Mouse (Mus musculus): ENCODE measurements at regions not wholly inside any gene's neighbourhood (a gene's known extent, or its start where the extent isn't known, plus 50 kb on each side); places are given as distances from the start of the nearest gene placed in this dataset.

- no peak for DNase-seq
- intact Hi-C loops (cut with DNase I): no loop called here
These were observed 124.0 kb upstream of the Dyrk2 start for GRCm38 (mm10) chr10:118993819-118994574.

- intact Hi-C loops (cut with DNase I): no loop called here
These were observed 121.2 kb upstream of the Dyrk2 start for GRCm38 (mm10) chr10:118991213-118991612.

GRCm38 (mm10) chr10:118990500-118990899, 120.5 kb upstream of the Dyrk2 start:
- intact Hi-C loops (cut with DNase I): no loop called here
- DNase-seq: peak; percentile 18 to 30

More at GRCm38 (mm10) chr10:118991213-118991612, 121.2 kb upstream of the Dyrk2 start:
- peak; percentile 58 to 60 for DNase-seq

GRCm38 (mm10) chr10:118989812-118990211, 119.8 kb upstream of the Dyrk2 start:
- no peak for DNase-seq
- intact Hi-C loops (cut with DNase I): no loop called here

DNA sequence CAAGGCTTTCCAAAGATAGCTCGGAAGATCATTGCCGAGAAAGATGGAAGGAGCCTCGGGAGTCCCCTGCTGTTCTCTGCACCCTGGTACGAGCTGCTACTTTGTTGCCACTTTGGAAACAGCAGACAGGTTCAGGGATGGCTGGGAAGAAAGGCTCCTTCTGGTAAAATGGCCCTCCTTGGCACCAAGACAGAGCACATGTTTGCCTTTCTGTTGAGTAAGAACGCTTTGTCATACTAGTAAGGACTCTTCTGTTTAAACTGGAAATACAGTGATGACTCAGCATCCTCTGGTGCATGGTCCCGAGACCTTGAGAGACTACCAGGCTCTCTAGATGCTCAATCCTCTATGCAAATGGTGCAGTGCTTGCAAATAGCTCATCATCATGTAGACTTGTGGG, 118.2 kb upstream of the Dyrk2 start:
- no peak for DNase-seq
- intact Hi-C loops (cut with DNase I): no loop called here

DNA sequence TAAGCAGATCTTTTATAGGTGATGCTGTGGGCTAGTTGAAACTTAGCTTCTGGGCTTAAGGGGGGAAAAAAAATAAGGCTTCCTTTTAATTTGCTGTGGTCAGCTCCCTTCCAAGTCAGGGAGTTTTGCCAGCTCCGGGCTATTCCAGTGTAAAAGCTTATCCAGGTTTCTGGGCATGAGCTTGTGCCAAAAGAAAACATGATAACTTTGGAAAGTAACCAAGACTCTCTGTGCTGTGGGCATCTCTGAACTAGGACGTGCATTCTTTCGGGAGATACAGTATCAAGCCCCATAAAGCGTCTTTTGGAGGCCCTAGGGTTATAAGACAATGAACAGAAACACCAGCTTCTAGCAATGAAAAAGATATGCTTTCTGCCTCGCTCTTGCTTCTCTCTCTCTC, 114.6 kb upstream of the Dyrk2 start:
- intact Hi-C loops (cut with DNase I): no loop called here
- DNase-seq: peak; percentile 32 to 43

GRCm38 (mm10) chr10:118981446-118981845, 111.4 kb upstream of the Dyrk2 start:
- DNase-seq: no peak
- intact Hi-C loops (cut with DNase I): no loop called here

DNA sequence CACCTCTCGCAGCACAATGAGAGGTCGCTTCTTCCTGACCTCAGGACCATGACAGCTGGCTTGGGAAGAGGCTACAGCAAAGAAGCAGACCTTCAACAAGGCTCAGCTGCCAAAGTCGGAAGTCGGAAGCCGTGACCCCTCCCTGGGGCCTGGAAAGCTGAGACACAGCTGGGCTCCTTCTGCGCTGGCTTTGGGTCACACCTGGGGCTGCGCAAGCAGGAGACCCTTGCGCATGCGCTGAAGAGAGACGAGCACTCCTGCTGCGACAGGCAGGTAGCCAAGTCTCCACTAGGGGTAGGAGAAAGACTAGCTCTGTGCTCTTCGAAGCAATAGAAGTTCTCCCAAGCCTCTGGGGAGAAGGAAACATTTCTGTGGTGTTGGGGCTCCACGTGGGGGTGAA, 109.3 kb upstream of the Dyrk2 start:
- DNase-seq: peak in 1 of 2 experiments; percentile 14
- intact Hi-C loops (cut with DNase I): no loop called here

DNA sequence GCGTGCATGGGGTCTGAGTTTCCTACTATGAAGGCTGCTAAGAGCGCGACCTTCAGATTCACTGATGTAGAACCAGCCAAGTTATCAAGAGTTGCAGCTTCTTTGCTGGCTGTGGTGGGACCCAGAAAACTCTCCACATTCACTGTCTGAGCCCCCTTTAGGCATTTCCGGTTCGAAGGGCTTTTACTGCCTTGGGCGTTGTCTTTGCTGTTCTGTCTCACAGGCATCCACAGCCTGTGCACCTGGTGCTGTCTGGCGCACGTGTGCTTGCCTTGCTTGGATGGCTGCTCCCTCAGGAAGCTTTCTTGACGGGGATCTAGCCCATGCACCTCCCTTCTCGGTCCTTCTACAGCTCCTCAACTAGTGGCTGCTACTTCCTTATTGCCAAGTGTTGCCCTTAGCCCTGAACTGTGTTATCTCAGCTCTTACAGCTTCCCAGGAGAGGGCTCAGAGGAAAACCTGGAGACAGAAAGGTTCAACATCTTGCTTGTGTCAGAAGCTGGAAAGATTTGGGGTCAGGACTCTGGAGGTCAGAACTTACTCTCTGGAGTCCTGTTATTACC, 108.3 kb upstream of the Dyrk2 start:
- intact Hi-C loops (cut with DNase I): no loop called here
- no peak for DNase-seq

- intact Hi-C loops (cut with DNase I): no loop called here
- DNase-seq: no peak
These were observed 106.4 kb upstream of the Dyrk2 start for GRCm38 (mm10) chr10:118976447-118976846.

- intact Hi-C loops (cut with DNase I): no loop called here
- DNase-seq: no peak
These were observed 105.8 kb upstream of the Dyrk2 start for GRCm38 (mm10) chr10:118975772-118976171.

GRCm38 (mm10) chr10:118973324-118973723, 103.3 kb upstream of the Dyrk2 start:
- no peak for DNase-seq
- intact Hi-C loops (cut with DNase I): no loop called here

GRCm38 (mm10) chr10:118972626-118973025, 102.6 kb upstream of the Dyrk2 start:
- intact Hi-C loops (cut with DNase I): no loop called here
- DNase-seq: no peak

DNA sequence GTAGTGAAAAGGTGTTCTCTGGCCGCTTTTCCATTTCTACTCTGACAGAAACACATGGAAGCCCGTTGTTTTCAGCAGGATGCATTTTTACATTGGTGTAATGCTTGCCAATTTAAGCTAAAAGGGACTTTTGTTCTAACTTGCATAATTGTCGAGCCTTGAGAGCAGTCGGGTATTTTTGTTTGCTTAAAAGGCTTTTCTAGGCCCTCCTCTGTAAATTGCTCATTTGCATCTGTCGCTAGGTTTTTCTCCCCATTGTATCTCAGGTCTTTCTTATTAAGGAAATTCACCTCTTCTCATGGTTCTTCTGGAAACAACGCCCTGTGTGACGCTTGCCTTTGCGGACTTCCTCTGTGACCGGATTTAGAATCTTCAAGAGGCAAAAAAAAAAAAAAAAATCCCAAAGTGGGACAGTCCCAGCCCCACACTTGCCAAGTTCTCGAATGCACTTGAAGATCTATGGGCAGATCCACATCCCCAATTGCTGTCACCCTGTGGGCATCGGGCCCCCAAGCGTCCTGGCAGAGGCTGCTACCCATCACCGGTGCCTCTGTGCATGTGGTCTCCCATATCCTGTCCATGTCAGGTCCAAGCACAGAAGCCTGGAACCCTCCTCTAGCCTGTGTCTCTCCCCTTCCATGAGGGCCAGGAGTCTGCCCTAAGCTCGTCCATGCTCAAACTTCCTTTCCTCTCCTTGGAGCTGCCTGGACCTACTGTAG, 100.6 kb upstream of the Dyrk2 start:
- intact Hi-C loops (cut with DNase I): no loop called here
- no peak for DNase-seq

DNA sequence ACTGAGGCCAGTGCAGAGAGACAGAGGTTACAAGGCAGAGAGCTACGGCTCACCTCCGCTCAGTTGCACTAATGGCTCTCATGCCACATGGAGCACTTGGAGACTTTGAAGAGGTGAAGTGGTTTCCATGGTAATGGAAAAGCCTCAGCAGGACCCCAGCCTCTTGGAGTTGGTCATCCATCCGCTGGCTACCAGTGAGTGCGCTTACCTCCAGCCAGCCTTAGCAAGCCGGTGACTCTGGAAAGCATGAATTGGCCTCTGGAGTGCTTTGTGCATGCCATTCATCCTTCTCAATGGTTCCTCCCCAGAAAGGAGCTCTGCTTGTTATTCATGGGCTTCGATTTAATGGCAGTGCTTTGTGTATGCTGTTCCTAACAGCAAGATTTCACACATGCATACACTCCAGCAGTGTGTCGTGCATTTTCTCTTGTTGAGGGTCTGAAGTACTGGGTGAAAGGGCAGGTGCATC, 91.7 kb upstream of the Dyrk2 start:
- intact Hi-C loops (cut with DNase I): no loop called here
- DNase-seq: no peak

GRCm38 (mm10) chr10:118960076-118960475, 90.1 kb upstream of the Dyrk2 start:
- intact Hi-C loops (cut with DNase I): no loop called here
- DNase-seq: no peak

DNA sequence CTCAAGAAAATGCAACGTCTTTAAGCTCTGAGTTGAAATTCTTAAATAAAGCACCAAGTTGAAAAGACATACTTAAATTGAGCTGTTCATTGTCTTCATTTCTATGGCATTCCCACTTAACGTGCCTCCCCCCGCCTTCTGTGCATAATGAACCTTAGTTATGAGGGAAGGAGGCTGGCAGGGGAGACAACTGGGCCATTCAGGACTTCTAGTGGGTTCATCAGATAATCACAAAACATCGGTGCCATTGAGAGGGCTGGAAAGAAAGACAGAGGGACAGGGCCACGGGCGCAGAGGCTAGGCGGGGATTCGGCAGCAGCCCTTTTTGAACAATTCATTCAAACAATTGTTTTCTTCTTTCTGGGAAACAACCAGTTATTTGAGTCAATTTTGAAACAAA, 89.6 kb upstream of the Dyrk2 start:
- intact Hi-C loops (cut with DNase I): no loop called here
- DNase-seq: no peak

GRCm38 (mm10) chr10:118956352-118956751, 86.3 kb upstream of the Dyrk2 start:
- no peak for DNase-seq
- intact Hi-C loops (cut with DNase I): no loop called here

- intact Hi-C loops (cut with DNase I): no loop called here
- DNase-seq: no peak
These were observed 83.4 kb upstream of the Dyrk2 start for GRCm38 (mm10) chr10:118953440-118953839.

GRCm38 (mm10) chr10:118952756-118953155, 82.7 kb upstream of the Dyrk2 start:
- intact Hi-C loops (cut with DNase I): no loop called here
- no peak for DNase-seq

DNA sequence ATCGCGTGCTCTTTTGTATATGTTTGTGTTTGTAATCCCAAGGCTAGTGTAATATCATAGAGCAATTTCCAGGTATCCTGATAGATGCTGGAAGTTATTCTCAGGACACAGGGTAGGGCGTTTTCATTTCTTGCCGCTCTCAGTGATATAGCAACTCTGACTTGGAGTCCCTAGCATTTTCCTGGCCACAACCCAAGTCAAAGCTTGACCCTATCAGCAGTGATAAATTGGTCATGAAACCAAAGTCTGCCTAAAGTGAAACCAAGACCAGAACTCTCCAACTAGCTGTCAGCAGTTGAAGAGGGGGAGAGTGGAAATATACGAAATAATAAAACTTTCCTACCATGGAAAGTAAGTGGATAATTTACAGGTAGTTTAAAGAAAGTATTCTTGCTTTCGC, 77.7 kb upstream of the Dyrk2 start:
- intact Hi-C loops (cut with DNase I): no loop called here
- DNase-seq: peak; percentile 18 to 59
